Mouse (Mus musculus): Measurements from ENCODE around the gene Dusp18.

DNA sequence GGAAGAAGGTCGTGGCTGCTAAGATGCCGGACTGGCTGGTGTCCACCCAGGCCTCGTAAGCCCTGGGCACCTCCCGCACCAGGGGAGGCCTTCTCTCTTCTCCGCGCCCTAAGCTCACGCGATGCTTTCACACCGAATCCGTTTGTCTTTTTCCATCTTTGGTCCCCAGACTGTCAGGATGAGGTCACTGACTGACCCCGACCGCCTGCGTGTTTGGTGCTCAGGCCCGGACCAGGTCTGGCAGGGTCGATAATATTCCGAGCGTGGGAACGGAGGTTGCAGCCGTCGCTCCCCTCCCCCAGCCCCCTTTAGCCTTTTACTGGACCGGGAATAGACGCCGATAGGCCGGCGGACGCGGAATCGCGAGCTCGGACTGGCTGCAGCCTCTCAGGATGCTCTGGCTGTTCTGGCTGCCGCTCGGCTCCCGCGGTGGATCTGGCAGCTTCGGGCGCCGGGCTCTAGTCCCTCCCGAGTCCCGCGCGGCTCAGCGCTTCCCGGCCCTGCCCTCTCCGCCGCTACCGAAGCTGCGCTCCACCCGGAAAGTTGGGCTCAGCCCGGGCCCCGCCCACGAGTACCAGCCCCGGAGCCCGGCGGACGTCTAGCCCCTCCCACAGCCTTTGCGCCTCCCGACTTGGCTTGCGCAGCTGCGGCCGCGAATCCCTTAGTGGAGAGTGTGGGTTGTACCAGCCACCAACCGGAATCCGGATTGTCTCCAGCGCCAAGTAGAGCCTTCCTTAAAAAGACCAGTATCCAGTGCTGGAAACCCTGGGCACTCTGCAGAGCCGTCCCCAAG lies 18.5 kb downstream of the Dusp18 start:
- TF ChIP-seq CTCF (IDR thresholded peaks at IDR 0.05; ENCODE audit: insufficient read depth, low read length): no peak
- TF ChIP-seq POLR2A (IDR thresholded peaks at IDR 0.05; ENCODE audit: borderline replicate concordance, extremely low read depth, low read depth, low read length): peak; percentile 26; the same call in 1 of the 2 replicates
